Mouse (Mus musculus): ENCODE results near the gene Dlgap4.

DNA sequence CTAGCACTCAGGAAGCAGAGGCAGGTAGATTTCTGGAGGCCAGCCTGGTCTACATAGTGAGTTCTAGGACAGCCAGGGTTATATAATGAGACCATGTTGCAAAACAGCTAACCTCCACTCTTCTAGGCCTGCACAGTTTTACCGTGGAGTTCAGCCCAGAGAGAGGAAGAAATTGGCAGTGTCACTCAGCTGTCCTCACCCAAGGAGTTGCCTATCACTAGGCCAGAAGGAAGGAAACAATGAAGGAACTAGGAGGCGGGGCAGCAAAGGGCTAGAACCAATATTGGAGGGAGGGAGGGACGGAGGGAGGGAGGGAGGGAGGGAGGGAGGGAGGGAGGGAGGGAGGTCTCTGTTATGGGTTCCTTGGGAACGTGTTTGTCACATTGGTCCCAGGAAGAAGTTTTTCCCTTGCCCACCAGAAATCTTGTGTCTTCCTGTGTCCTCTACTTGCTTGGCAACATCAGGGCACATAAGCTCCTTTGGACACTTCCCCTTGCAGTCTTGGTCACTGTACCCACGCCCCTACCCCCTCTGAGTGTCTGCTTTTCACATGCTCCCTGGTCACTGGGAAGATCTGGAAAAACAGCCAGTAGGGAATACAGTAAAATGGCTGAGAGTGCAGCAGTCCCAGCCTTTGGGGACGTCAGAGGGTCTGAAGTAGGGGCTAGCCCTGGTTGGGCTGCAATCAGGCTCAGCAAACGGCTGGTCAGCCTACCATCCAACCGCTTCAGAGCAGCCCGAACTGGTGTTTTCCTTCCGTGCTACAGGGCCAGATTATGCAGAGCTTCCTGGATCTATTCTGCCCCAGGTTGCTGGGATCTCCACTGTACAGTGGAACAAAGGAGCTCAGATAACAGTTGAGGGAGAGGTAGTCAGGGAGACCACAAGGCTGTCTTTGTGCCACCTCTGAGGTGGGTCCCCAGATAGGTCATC is 116.3 kb downstream of the Dlgap4 start:
- TF ChIP-seq CTCF (IDR thresholded peaks at IDR 0.05; ENCODE audit: insufficient read depth, low read length) (no peak), POLR2A (IDR thresholded peaks at IDR 0.05; ENCODE audit: borderline replicate concordance, extremely low read depth, low read depth, low read length) (no peak)

Data from lung, adult 2 months (tissue).